Mouse (Mus musculus) testis, postnatal 14 days (tissue): ENCODE measurements around the gene Scd1.
"Not testable (repeated sequence)": the region's sequence is repeated elsewhere in the genome, so short reads cannot be mapped to it uniquely, and the experiment has no call there.

ENCODE experiments used
- DNase-seq: peaks from one replicate; pipeline ENCODE4 v3.0.0; 2021; ENCODE audit warnings: low spot score

The Scd1 gene

GRCm38 (mm10) chr19:44396742-44397141 lies 10.9 kb downstream of the Scd1 start:
- no peak for DNase-seq

DNA sequence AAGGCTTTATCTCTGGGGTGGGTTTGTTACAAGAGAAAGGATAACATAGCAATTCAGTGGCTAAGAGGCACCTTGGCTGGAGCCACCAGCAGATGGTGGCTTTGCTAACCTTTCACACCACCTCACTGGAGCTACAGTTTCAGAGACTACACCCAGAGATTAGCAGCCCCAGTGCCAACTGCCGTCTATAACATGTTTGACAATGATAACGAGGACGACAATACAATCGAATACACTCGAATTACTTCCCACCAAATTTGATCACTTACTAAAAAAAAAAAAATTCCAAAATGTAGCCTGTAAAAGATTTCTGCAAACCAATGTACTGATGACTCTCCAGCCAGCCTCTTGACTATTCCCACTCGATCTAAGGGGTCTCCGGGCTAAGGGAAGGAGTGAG lies 12.7 kb downstream of the Scd1 start:
- DNase-seq = no peak

GRCm38 (mm10) chr19:44393962-44394422 lies 13.7 kb downstream of the Scd1 start:
- DNase-seq = no peak

GRCm38 (mm10) chr19:44392339-44393009 lies 15.2 kb downstream of the Scd1 start:
- no peak for DNase-seq

DNA sequence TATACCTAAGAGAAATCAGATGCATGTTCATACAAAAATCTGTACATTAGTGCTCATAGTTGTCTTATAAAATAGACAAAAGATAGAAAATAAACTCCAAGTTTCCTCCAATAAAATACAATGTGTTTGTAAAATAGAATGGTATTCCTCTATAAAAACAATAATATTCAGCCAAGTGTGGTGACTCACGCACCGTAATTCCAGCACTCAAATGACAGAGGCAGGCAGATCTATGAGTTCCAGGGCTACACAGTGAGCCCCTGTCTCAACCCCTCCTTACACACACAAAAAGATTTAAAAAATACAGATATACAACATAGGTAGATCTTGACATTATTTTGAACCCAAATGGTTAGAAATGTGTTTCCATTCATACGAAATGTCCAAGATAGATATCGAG lies 15.8 kb downstream of the Scd1 start:
- no peak for DNase-seq

DNA sequence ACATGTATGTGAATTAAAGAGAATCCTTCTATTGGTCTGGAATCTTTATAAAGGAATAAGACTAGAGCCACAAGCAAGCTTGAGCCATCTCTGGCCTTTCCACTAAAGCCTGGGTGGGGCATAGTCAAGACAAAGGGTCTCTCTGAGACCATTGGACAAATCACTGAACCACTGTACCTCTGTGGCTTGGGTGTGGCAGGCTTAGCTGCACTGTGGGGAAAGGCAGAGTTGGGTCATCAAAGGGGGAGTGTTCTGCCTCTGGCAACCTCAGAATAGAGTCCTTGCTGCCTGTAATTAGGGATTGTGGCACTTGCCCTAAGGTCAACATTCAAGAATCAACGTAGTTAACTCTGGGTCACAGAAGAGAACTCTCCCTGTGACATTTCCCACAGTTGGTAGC lies 18.2 kb downstream of the Scd1 start:
- no peak for DNase-seq

DNA sequence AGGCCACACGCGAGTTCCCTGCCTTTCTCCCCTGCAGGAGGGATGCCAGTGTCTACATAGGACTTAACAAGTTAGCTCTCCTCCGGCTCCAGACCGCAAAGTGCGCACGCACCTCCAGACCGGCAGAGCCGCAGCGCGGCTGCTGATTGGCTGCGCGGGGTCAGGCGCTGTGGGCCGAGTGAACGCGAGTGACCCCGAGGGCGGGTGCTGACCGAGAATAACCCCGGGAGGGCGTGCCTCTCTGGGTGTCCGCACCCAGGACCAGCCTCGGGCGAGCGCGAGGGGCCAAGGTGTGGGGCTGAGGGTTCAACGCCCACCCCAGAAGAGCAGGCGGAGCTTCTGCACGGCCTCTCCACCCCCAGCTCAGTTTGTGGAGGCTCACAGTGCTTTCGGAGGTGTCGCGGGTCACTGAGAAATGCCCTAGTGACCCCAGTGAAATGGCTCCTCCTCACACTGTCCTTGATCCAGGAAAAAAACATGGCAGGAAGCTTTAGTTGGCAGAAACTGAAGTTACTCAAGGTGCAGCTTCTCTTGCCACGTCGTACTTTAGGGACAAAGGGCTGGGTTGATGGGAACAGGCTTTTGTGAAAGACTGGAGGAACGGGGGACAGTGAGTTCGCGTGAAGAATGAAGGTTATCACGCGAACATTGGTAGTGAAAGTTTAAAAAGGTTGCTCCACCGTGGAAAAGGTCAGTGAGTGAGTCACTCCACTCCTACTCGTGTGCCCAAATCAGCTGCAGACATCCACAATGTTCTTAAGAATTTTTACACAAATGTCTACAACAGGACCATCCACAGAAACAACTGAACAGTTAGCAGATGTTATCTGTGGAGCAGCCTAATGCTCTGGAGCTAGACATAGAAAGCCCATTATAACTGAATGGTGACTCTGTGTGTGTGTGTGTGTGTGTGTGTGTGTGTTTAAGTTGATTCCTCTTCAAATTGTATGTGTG lies 18.9 kb downstream of the Scd1 start:
- peak; percentile 95 for DNase-seq

GRCm38 (mm10) chr19:44387746-44388474 lies 19.8 kb downstream of the Scd1 start:
- DNase-seq = peak; percentile 58

- DNase-seq = no peak
Observed at GRCm38 (mm10) chr19:44387089-44387671, 20.5 kb downstream of the Scd1 start.

GRCm38 (mm10) chr19:44385887-44386498 lies 21.7 kb downstream of the Scd1 start:
- no peak for DNase-seq

DNA sequence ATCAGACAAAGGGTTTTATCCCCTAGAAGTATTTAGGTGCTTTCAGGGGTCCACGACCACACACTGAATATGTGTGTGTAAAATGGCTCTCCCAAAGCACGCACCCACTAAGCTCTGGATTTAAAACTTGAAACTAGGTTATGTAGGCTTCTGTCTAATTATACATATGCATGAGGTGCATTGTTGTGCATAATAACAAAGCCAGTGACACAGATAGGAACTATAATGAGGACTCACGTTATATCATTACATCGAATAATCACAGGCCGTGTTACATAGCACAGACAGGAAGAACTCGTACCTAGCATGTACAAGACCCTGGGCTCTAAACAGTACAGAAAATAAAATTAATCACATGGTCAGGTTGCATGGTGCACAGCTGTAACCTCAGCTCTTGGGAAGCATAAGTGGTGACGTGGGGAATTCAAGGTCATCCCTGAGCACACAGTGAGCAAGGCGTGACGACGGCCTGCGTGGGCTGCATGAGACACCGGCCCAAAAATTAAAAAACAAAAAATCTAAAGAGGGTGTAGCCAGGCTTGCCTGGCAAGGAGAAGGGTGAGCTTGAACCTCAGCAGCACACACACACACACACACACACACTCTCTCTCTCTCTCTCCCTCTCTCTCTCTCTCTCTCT lies 24.9 kb downstream of the Scd1 start:
- DNase-seq = no peak

DNA sequence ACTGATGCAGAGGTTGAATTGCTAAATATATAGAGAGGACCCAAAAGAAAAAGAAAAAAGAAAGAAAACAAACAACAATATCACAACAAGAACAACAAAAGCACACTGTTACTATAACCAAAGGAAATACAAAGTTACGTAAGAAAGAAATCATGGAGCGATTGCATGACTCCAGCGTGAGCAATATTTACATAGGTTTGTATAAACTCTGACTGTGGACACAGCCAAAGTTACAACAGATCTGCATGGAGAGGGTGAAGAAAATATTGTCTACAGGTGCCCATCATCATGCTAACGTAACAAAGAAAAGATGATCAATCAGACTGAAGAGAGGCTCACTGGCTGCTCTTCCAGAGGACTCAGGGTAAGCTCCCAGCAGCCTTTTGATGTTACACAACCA lies 27.6 kb downstream of the Scd1 start:
- no peak for DNase-seq

DNA sequence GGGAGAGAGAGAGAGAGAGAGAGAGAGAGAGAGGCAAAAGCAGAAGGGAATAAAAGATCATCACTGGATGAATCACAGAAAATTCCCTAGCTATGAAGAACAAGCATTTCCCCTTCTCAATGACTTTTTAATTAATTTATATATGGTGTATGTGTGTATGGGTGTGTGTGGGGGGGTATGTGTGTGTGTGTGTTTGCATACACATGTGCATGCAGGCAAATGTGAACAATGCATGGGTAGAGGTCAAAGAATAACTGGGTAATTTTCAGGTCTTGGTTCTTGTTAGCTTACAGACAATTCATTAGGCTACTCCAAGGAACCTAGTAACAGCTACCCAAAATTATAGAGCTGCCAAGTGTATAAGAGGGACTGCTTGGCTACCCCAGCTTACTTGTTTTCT lies 28.6 kb downstream of the Scd1 start:
- no peak for DNase-seq

- DNase-seq = no peak
Observed at GRCm38 (mm10) chr19:44377629-44378375, 29.9 kb downstream of the Scd1 start.

- peak; percentile 70 for DNase-seq
Observed at GRCm38 (mm10) chr19:44376511-44376951, 31.1 kb downstream of the Scd1 start.

DNA sequence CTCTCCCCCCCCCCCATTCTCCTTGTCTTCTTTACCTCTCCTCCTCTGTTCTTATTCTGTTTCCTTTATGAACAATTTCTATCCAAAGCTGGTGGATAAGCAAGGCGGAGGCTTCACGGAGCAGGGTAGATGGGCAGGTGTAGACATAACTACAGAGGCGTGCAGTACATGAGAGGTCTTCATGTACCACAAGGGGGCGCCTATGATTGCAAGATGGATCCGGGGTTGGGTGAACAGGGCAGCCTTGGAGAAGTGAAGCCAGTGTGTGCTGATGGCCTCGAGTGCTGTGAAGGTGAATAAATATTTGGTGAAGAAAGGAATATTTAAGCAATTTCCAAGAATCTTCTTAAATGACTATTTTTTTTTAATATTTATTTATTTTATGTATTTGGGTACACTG lies 34.7 kb downstream of the Scd1 start:
- DNase-seq = peak; percentile 66

- no peak for DNase-seq
Observed at GRCm38 (mm10) chr19:44370231-44370630, 37.4 kb downstream of the Scd1 start.

- DNase-seq = no peak
Observed at GRCm38 (mm10) chr19:44369371-44369770, 38.3 kb downstream of the Scd1 start.

DNA sequence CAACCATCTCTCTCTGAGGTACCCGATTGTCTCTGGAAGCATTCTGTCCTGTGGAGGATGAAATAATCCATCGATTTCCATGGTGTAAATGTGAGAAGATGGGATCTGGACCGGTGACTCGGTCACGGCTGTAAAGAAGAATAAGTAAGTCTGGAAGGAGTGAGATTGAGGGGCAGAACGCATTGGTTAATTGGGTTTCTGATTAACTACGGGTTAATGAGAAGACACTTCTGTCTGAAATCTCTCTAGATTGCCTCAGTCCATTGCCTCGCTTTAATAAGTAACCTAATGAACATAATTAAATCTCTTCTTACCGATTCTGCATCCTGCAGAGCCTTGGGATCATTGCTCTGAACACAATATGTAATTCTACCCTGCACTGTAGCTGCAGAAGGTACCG lies 40.6 kb downstream of the Scd1 start:
- not testable (repeated sequence) for DNase-seq

- DNase-seq = no peak
Observed at GRCm38 (mm10) chr19:44365733-44366132, 41.9 kb downstream of the Scd1 start.
